Comparison of ENCODE assay signal across 22 mouse cellular contexts in genomic region chr5:119401915-119402314, GRCm38 (mm10).
A peak's percentile ranks its signal among the peaks of the same experiment; 100 is the strongest.
DNase-seq lines count a peak whose midpoint lies in the region; ATAC-seq and TF ChIP-seq lines count a peak whose summit lies in the region.
"Had no signal": no experiment of that assay in that cellular context is flagged by ENCODE, and none has a peak within 500 bp of the region (broad histone marks: within the 10 kb centered on the region; RNA-seq: fewer than 3 reads in every experiment).

No protein-coding gene starts in this region.

- no peaks in the 10 kb centered on the region for H3K36me3 ChIP-seq in kidney, embryonic 15.5 days
- no peaks in the 10 kb centered on the region for H3K36me3 ChIP-seq in stomach, embryonic 14.5 days (ENCODE audit: control insufficient read depth, insufficient read depth, low read length)
- no peaks in the 10 kb centered on the region for H3K36me3 ChIP-seq in stomach, postnatal 0 days (ENCODE audit: control insufficient read depth, insufficient read depth, low read length)
- H3K36me3 ChIP-seq: embryonic facial prominence, embryonic 15.5 days; hindbrain, embryonic 10.5 days; liver, embryonic 13.5 days; midbrain, embryonic 12.5 days; neural tube, embryonic 15.5 days; stomach, embryonic 15.5 days had no signal

- H3K9me3 ChIP-seq in kidney, embryonic 15.5 days (replicated peaks), result no peaks in the 10 kb centered on the region
- H3K9me3 ChIP-seq in stomach, embryonic 14.5 days (ENCODE audit: control insufficient read depth, low read depth, low read length), result no peaks in the 10 kb centered on the region
- H3K9me3 ChIP-seq in stomach, postnatal 0 days (ENCODE audit: control insufficient read depth, low read length), result no peaks in the 10 kb centered on the region
- H3K9me3 ChIP-seq: embryonic facial prominence, embryonic 15.5 days; liver, embryonic 13.5 days; midbrain, embryonic 12.5 days; neural tube, embryonic 15.5 days; stomach, embryonic 15.5 days had no signal

- H3K4me1 ChIP-seq in kidney, embryonic 15.5 days, result peaks cover 23% of the 10 kb centered on the region
- peaks cover 10% of the 10 kb centered on the region; the same call in 1 of the 2 replicates for H3K4me1 ChIP-seq in stomach, embryonic 14.5 days (ENCODE audit: control insufficient read depth, insufficient read depth, low read length)
- H3K4me1 ChIP-seq in stomach, postnatal 0 days (replicated peaks; ENCODE audit: control insufficient read depth, insufficient read depth), result no peaks in the 10 kb centered on the region

- 0 out of 2 replicates have a peak, but pooled peaks cover 8% of the 10 kb centered on the region for H3K27me3 ChIP-seq in kidney, embryonic 15.5 days
- no peaks in the 10 kb centered on the region for H3K27me3 ChIP-seq in stomach, embryonic 14.5 days (ENCODE audit: control insufficient read depth, insufficient read depth, low read length)
- no peaks in the 10 kb centered on the region for H3K27me3 ChIP-seq in stomach, postnatal 0 days (ENCODE audit: control insufficient read depth, insufficient read depth, low read length)
- H3K27me3 ChIP-seq: embryonic facial prominence, embryonic 15.5 days; liver, embryonic 13.5 days; neural tube, embryonic 15.5 days; stomach, embryonic 15.5 days had no signal

- no peak for TF ChIP-seq CTCF in stomach, postnatal 0 days (IDR thresholded peaks at IDR 0.05; ENCODE audit: low read depth)
- TF ChIP-seq CTCF in layer of hippocampus, adult 2 months (conservative IDR thresholded peaks at IDR 0.05), result no peak

- 73% methylated on average over 8 of the region's 8 CpGs for WGBS in kidney, embryonic 15.5 days
- WGBS in stomach, embryonic 14.5 days, result 69% methylated on average over 8 of the region's 8 CpGs
- WGBS in stomach, postnatal 0 days, result 64% methylated on average over 8 of the region's 8 CpGs

- 0 out of 2 replicates have a peak overlapping the region, but pooled peaks have one; percentile 92 for H3K27ac ChIP-seq in kidney, embryonic 15.5 days
- peak overlapping the region; percentile 15; the same call in 1 of the 2 replicates for H3K27ac ChIP-seq in stomach, embryonic 14.5 days (ENCODE audit: low read length)
- no peak overlapping the region for H3K27ac ChIP-seq in stomach, postnatal 0 days (replicated peaks)
- H3K27ac ChIP-seq in layer of hippocampus, adult 2 months, result no peak overlapping the region
- H3K27ac ChIP-seq: hindbrain, embryonic 10.5 days; hindbrain, postnatal 0 days; liver, embryonic 13.5 days; midbrain, embryonic 12.5 days; neural tube, embryonic 15.5 days had no signal

- no peak for DNase-seq in kidney, postnatal 4 days
- no peak for DNase-seq in stomach, postnatal 0 days (ENCODE audit: low spot score)
- peak; percentile 35 to 72 for DNase-seq in layer of hippocampus, adult 2 months (ENCODE audit: low spot score in 2 of 2)
- no peak for DNase-seq in cerebellum, adult 8-10 months
- no peak for DNase-seq in adrenal gland, adult 18-20 months (ENCODE audit: low spot score in 2 of 2)
- DNase-seq: adrenal gland, adult 8-10 months; cerebellum, adult 9-10 months; heart, postnatal 10 days; liver, embryonic 13.5 days; lung, adult 2 months; right cerebral cortex, postnatal 14 days; thymus, adult 2 months had no signal

- H3K9ac ChIP-seq in kidney, embryonic 15.5 days, result no peak overlapping the region
- H3K9ac ChIP-seq in stomach, embryonic 14.5 days (replicated peaks; ENCODE audit: low read depth, low read length), result no peak overlapping the region
- no peak overlapping the region for H3K9ac ChIP-seq in stomach, postnatal 0 days (ENCODE audit: low read length)
- H3K9ac ChIP-seq: embryonic facial prominence, embryonic 15.5 days; liver, embryonic 13.5 days; midbrain, embryonic 12.5 days; neural tube, embryonic 15.5 days; stomach, embryonic 15.5 days had no signal

- H3K4me3 ChIP-seq in kidney, embryonic 15.5 days (replicated peaks), result no peak overlapping the region
- no peak overlapping the region for H3K4me3 ChIP-seq in stomach, embryonic 14.5 days (ENCODE audit: low read depth, low read length)
- H3K4me3 ChIP-seq in stomach, postnatal 0 days (ENCODE audit: low read depth, low read length), result no peak overlapping the region
- no peak overlapping the region for H3K4me3 ChIP-seq in layer of hippocampus, adult 2 months
- H3K4me3 ChIP-seq: embryonic facial prominence, embryonic 15.5 days; hindbrain, embryonic 10.5 days; liver, embryonic 13.5 days; midbrain, embryonic 12.5 days; neural tube, embryonic 15.5 days; stomach, embryonic 15.5 days had no signal

- no peak for ATAC-seq in kidney, embryonic 15.5 days (replicated peaks; ENCODE audit: low FRiP score)
- ATAC-seq in stomach, embryonic 14.5 days (ENCODE audit: insufficient number of reproducible peaks, insufficient read depth, low FRiP score, low read depth), result no peak
- no peak for ATAC-seq in stomach, postnatal 0 days (ENCODE audit: low FRiP score, low TSS enrichment)
- ATAC-seq: hindbrain, postnatal 0 days; intestine, embryonic 16.5 days had no signal

- no peak overlapping the region for H3K4me2 ChIP-seq in kidney, embryonic 15.5 days
- no peak overlapping the region for H3K4me2 ChIP-seq in stomach, embryonic 14.5 days (replicated peaks; ENCODE audit: low read depth, low read length)
- no peak overlapping the region for H3K4me2 ChIP-seq in stomach, postnatal 0 days (replicated peaks; ENCODE audit: low read depth)
- H3K4me2 ChIP-seq: embryonic facial prominence, embryonic 15.5 days; heart, embryonic 11.5 days; liver, embryonic 13.5 days; midbrain, embryonic 12.5 days; neural tube, embryonic 15.5 days; stomach, embryonic 15.5 days had no signal

- no peak for TF ChIP-seq EP300 in stomach, postnatal 0 days (optimal IDR thresholded peaks at IDR 0.05)

Comparison
In these comparisons a context has a peak if more than half of its experiments do, and no peak if none do; other contexts are left out.
1. H3K27ac ChIP-seq: peak in kidney, embryonic 15.5 days (single experiment) and stomach, embryonic 14.5 days (single experiment); none in stomach, postnatal 0 days (single experiment) and layer of hippocampus, adult 2 months (single experiment).
2. DNase-seq: peak in layer of hippocampus, adult 2 months (2 of 2); none in kidney, postnatal 4 days (0 of 2), stomach, postnatal 0 days (single experiment), cerebellum, adult 8-10 months (single experiment) and adrenal gland, adult 18-20 months (0 of 2).